Mouse (Mus musculus): ENCODE measurements at regions not wholly inside any gene's neighbourhood (a gene's known extent, or its start where the extent isn't known, plus 50 kb on each side); places are given as distances from the start of the nearest gene placed in this dataset.

GRCm38 (mm10) chr8:10910954-10911353 lies 97.3 kb downstream of the Irs2 start:
- H3K4me1 ChIP-seq (ENCODE audit: control insufficient read depth, insufficient read depth, low read length) = peaks cover 7% of the 10 kb centered on the region; the same call in 1 of the 2 replicates
- H3K27ac ChIP-seq (ENCODE audit: low read length) = 0 out of 2 replicates have a peak overlapping the region, but pooled peaks have one; percentile 18
- no peak overlapping the region for H3K9ac ChIP-seq (ENCODE audit: low read length)
- no peak overlapping the region for H3K4me3 ChIP-seq (ENCODE audit: low read length)
- WGBS = 69% methylated on average over 6 of the region's 6 CpGs
- ATAC-seq (replicated peaks; ENCODE audit: extremely low read depth, insufficient read depth, low FRiP score) = 0 out of 2 replicates have a peak, but pooled peaks have one; percentile 28
- H3K36me3 ChIP-seq (ENCODE audit: control insufficient read depth, insufficient read depth) = no peaks in the 10 kb centered on the region
- no peak overlapping the region for H3K4me2 ChIP-seq (ENCODE audit: low read depth, low read length)
- peaks cover 9% of the 10 kb centered on the region for H3K27me3 ChIP-seq (ENCODE audit: control insufficient read depth, insufficient read depth, low read length)
- no peaks in the 10 kb centered on the region for H3K9me3 ChIP-seq (replicated peaks; ENCODE audit: control insufficient read depth, low read length)

DNA sequence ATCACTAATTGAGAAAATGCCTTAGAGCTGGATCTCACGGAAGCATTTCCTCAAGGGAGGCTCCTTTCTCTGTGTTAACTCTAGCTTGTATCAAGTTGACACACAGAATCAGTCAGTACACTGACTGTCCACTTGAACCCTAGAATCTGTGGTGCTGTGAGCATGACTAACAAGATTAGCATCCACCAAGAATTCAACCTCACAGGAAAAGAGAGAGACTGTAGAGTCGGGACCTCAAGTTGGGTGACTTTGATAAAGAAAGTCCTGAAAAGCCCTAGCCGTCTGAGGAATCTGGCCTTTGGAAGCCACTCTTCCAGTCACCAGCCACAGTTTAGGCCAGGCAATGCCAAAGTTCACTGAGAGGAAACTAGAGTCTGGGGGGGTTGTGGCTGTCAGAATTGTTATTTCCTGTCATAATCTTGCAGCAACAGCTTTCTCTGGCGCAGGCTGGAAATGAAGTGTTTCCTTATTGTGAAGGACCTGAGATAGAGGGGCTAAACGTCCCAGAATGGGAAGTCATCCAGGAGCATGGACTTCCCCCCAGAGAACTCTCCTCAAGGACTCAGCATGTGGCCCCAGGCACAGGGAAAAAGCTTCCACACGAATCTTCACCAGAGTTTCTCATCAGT lies 97.9 kb downstream of the Irs2 start:
- 22% methylated on average over 6 of the region's 6 CpGs for WGBS
- H3K27me3 ChIP-seq (ENCODE audit: control insufficient read depth, insufficient read depth, low read length) = peaks cover 11% of the 10 kb centered on the region
- no peak overlapping the region for H3K4me3 ChIP-seq (ENCODE audit: low read length)
- H3K9ac ChIP-seq (ENCODE audit: low read length) = no peak overlapping the region
- no peaks in the 10 kb centered on the region for H3K36me3 ChIP-seq (ENCODE audit: control insufficient read depth, insufficient read depth)
- no peak overlapping the region for H3K4me2 ChIP-seq (ENCODE audit: low read depth, low read length)
- peak; percentile 50; the same call in 1 of the 2 replicates for ATAC-seq (replicated peaks; ENCODE audit: extremely low read depth, insufficient read depth, low FRiP score)
- H3K4me1 ChIP-seq (ENCODE audit: control insufficient read depth, insufficient read depth, low read length) = peaks cover 7% of the 10 kb centered on the region; the same call in 1 of the 2 replicates
- no peak overlapping the region for H3K27ac ChIP-seq (ENCODE audit: low read length)
- no peaks in the 10 kb centered on the region for H3K9me3 ChIP-seq (replicated peaks; ENCODE audit: control insufficient read depth, low read length)

GRCm38 (mm10) chr8:10909155-10909554 lies 99.1 kb downstream of the Irs2 start:
- Histone ChIP-seq H3K9me3 (replicated peaks; ENCODE audit: control insufficient read depth, low read length) (no peaks in the 10 kb centered on the region), H3K27me3 (ENCODE audit: control insufficient read depth, insufficient read depth, low read length) (peaks cover 15% of the 10 kb centered on the region), H3K4me3 (ENCODE audit: low read length) (no peak overlapping the region), H3K4me2 (ENCODE audit: low read depth, low read length) (no peak overlapping the region), H3K36me3 (ENCODE audit: control insufficient read depth, insufficient read depth) (no peaks in the 10 kb centered on the region), H3K9ac (ENCODE audit: low read length) (no peak overlapping the region), H3K4me1 (ENCODE audit: control insufficient read depth, insufficient read depth, low read length) (peaks cover 7% of the 10 kb centered on the region; the same call in 1 of the 2 replicates), H3K27ac (ENCODE audit: low read length) (no peak overlapping the region)
- WGBS = 77% methylated on average over 6 of the region's 6 CpGs
- no peak for ATAC-seq (replicated peaks; ENCODE audit: extremely low read depth, insufficient read depth, low FRiP score)

- Histone ChIP-seq H3K9me3 (replicated peaks; ENCODE audit: control insufficient read depth, low read length) (no peaks in the 10 kb centered on the region), H3K4me2 (ENCODE audit: low read depth, low read length) (no peak overlapping the region), H3K4me3 (ENCODE audit: low read length) (no peak overlapping the region), H3K36me3 (ENCODE audit: control insufficient read depth, insufficient read depth) (no peaks in the 10 kb centered on the region), H3K4me1 (ENCODE audit: control insufficient read depth, insufficient read depth, low read length) (peaks cover 7% of the 10 kb centered on the region; the same call in 1 of the 2 replicates), H3K27me3 (ENCODE audit: control insufficient read depth, insufficient read depth, low read length) (peaks cover 14% of the 10 kb centered on the region), H3K9ac (ENCODE audit: low read length) (no peak overlapping the region), H3K27ac (ENCODE audit: low read length) (no peak overlapping the region)
- WGBS = 70% methylated on average over 6 of the region's 6 CpGs
- no peak for ATAC-seq (replicated peaks; ENCODE audit: extremely low read depth, insufficient read depth, low FRiP score)
Measured at GRCm38 (mm10) chr8:10906353-10906752, 101.9 kb downstream of the Irs2 start.

GRCm38 (mm10) chr8:10905761-10906160 lies 102.5 kb downstream of the Irs2 start:
- Histone ChIP-seq H3K9ac (ENCODE audit: low read length) (no peak overlapping the region), H3K27me3 (ENCODE audit: control insufficient read depth, insufficient read depth, low read length) (peaks cover 17% of the 10 kb centered on the region), H3K36me3 (ENCODE audit: control insufficient read depth, insufficient read depth) (no peaks in the 10 kb centered on the region), H3K4me2 (ENCODE audit: low read depth, low read length) (no peak overlapping the region), H3K9me3 (replicated peaks; ENCODE audit: control insufficient read depth, low read length) (no peaks in the 10 kb centered on the region), H3K4me3 (ENCODE audit: low read length) (no peak overlapping the region), H3K27ac (ENCODE audit: low read length) (no peak overlapping the region), H3K4me1 (ENCODE audit: control insufficient read depth, insufficient read depth, low read length) (peaks cover 6% of the 10 kb centered on the region; the same call in 1 of the 2 replicates)
- 75% methylated on average over 5 of the region's 5 CpGs for WGBS
- no peak for ATAC-seq (replicated peaks; ENCODE audit: extremely low read depth, insufficient read depth, low FRiP score)

DNA sequence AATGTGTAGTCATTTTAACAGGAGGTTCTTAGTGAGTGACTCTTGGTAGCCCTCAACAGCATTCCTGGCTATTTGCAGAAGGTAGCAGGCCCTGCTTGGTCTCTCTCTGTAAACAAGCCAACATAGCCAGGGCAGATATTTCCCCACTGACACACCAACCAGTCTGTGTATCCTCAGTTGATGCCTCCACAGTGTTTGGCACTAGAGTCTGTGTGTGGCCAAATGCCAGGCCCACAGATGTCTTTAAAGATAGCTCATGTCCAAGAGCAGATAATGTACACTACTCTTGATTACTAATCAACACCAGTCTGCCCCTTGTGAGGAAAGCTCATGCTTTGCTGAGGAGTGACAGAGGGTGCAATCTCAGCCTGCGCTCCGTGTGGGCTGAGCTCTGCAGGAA lies 104.3 kb downstream of the Irs2 start:
- no peak overlapping the region for H3K27ac ChIP-seq (ENCODE audit: low read length)
- WGBS = 86% methylated on average over 2 of the region's 2 CpGs
- H3K27me3 ChIP-seq (ENCODE audit: control insufficient read depth, insufficient read depth, low read length) = peaks cover 14% of the 10 kb centered on the region
- H3K4me3 ChIP-seq (ENCODE audit: low read length) = no peak overlapping the region
- H3K36me3 ChIP-seq (ENCODE audit: control insufficient read depth, insufficient read depth) = no peaks in the 10 kb centered on the region
- no peak overlapping the region for H3K9ac ChIP-seq (ENCODE audit: low read length)
- peaks cover 7% of the 10 kb centered on the region for H3K4me1 ChIP-seq (ENCODE audit: control insufficient read depth, insufficient read depth, low read length)
- H3K9me3 ChIP-seq (replicated peaks; ENCODE audit: control insufficient read depth, low read length) = no peaks in the 10 kb centered on the region
- no peak overlapping the region for H3K4me2 ChIP-seq (ENCODE audit: low read depth, low read length)
- ATAC-seq (replicated peaks; ENCODE audit: extremely low read depth, insufficient read depth, low FRiP score) = no peak

- no peak overlapping the region for H3K9ac ChIP-seq (ENCODE audit: low read length)
- H3K4me3 ChIP-seq (ENCODE audit: low read length) = no peak overlapping the region
- no peak for ATAC-seq (replicated peaks; ENCODE audit: extremely low read depth, insufficient read depth, low FRiP score)
- H3K27me3 ChIP-seq (ENCODE audit: control insufficient read depth, insufficient read depth, low read length) = peaks cover 14% of the 10 kb centered on the region
- H3K27ac ChIP-seq (ENCODE audit: low read length) = no peak overlapping the region
- no peaks in the 10 kb centered on the region for H3K36me3 ChIP-seq (ENCODE audit: control insufficient read depth, insufficient read depth)
- H3K4me1 ChIP-seq (ENCODE audit: control insufficient read depth, insufficient read depth, low read length) = peaks cover 12% of the 10 kb centered on the region
- no peak overlapping the region for H3K4me2 ChIP-seq (ENCODE audit: low read depth, low read length)
- H3K9me3 ChIP-seq (replicated peaks; ENCODE audit: control insufficient read depth, low read length) = no peaks in the 10 kb centered on the region
- 92% methylated on average over 4 of the region's 4 CpGs for WGBS
Measured at GRCm38 (mm10) chr8:10901954-10902353, 106.3 kb downstream of the Irs2 start.

- Histone ChIP-seq H3K36me3 (ENCODE audit: control insufficient read depth, insufficient read depth) (no peaks in the 10 kb centered on the region), H3K9me3 (replicated peaks; ENCODE audit: control insufficient read depth, low read length) (no peaks in the 10 kb centered on the region), H3K4me1 (ENCODE audit: control insufficient read depth, insufficient read depth, low read length) (peaks cover 12% of the 10 kb centered on the region), H3K4me3 (ENCODE audit: low read length) (no peak overlapping the region), H3K9ac (ENCODE audit: low read length) (no peak overlapping the region), H3K4me2 (ENCODE audit: low read depth, low read length) (no peak overlapping the region), H3K27me3 (ENCODE audit: control insufficient read depth, insufficient read depth, low read length) (peaks cover 14% of the 10 kb centered on the region), H3K27ac (ENCODE audit: low read length) (no peak overlapping the region)
- ATAC-seq (replicated peaks; ENCODE audit: extremely low read depth, insufficient read depth, low FRiP score) = no peak
- 61% methylated on average over 3 of the region's 3 CpGs for WGBS
Measured at GRCm38 (mm10) chr8:10901014-10901413, 107.2 kb downstream of the Irs2 start.

DNA sequence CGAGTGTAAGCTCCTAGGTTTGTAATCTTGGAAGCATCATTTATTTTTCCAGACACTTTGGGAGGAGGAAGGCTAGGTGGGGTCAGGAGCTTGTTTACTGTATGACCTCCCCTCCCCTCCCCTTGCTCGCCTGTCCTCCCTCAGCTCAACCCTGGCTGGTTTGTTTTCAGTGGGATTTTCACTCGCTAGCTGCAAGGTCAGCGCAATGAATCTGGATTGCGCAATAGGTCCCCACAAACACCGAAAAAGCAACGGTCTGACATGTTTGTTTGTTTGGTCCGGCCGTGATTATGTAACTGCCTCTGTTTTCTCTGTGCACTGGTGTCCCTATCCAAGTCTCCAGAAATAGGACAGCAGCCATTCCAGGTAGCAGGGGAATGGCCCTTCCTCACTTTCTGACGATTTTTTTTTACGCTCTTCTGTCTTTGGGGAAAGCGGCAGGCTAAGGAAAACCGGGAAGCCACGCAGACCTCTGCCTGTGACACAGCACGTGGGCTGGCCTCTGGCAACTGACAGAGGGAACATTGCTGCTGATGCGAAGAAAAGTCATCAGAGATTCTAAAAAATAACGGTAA lies 108.6 kb downstream of the Irs2 start:
- no peak for ATAC-seq (replicated peaks; ENCODE audit: extremely low read depth, insufficient read depth, low FRiP score)
- Histone ChIP-seq H3K9ac (ENCODE audit: low read length) (no peak overlapping the region), H3K27ac (ENCODE audit: low read length) (no peak overlapping the region), H3K4me3 (ENCODE audit: low read length) (no peak overlapping the region), H3K36me3 (ENCODE audit: control insufficient read depth, insufficient read depth) (no peaks in the 10 kb centered on the region), H3K4me1 (ENCODE audit: control insufficient read depth, insufficient read depth, low read length) (peaks cover 19% of the 10 kb centered on the region), H3K4me2 (ENCODE audit: low read depth, low read length) (peak overlapping the region; percentile 39), H3K27me3 (ENCODE audit: control insufficient read depth, insufficient read depth, low read length) (peaks cover 8% of the 10 kb centered on the region), H3K9me3 (replicated peaks; ENCODE audit: control insufficient read depth, low read length) (no peaks in the 10 kb centered on the region)
- WGBS = 25% methylated on average over 17 of the region's 17 CpGs

Data from heart, embryonic 16.5 days (tissue).